Mouse (Mus musculus) T-helper 2 cell (primary cell): ENCODE measurements around the gene T.

Experiments
- in situ Hi-C: fragments of 300-600 bp; cut with MboI, MseI; formaldehyde crosslinking; loops from one replicate; pipeline ENCODE4 v1.15.1; 2025; ENCODE audit warnings: high pct_unique_total_duplicates

Gene T

GRCm38 (mm10) chr17:8433121-8433977, 874 bp upstream of the T start:
- in situ Hi-C loops = no loop called here

DNA sequence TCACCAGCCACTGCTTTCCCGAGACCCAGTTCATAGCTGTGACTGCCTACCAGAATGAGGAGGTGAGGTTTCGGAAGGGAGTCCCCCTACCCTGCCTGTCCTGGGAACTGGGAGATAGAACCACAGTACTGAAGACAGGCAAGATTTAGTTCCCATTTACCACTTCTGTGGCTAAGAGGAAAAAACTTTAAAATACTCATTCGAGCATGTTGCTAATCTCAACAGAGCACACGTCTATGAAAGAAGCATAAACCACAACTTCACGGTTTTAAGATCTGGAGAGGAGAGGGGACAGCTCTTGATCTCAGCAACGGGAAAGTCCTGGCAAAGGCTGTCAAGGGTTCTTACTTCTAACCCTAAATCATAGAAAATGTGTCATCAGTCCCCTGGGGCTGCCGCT, 2.0 kb downstream of the T start:
- in situ Hi-C loops = no loop called here

DNA sequence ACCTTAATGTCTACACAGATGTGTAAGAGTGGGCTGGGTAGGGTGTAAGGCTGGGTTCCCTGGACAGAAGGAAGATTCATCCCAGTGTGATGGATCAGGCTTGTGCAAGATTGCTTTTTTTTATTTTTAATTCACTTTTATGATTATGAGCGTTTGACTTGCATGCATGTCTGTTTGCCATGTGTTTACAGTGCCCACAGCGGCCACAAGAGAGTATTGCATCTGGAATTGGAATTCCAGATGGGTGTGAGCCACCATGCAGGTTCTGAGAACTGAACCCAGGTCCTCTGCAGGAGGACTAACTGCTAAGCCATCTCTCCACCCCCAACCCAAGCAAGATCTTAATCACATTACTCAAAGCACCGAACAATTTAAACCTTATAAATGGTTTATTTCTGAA, 9.8 kb downstream of the T start:
- in situ Hi-C loops = no loop called here

DNA sequence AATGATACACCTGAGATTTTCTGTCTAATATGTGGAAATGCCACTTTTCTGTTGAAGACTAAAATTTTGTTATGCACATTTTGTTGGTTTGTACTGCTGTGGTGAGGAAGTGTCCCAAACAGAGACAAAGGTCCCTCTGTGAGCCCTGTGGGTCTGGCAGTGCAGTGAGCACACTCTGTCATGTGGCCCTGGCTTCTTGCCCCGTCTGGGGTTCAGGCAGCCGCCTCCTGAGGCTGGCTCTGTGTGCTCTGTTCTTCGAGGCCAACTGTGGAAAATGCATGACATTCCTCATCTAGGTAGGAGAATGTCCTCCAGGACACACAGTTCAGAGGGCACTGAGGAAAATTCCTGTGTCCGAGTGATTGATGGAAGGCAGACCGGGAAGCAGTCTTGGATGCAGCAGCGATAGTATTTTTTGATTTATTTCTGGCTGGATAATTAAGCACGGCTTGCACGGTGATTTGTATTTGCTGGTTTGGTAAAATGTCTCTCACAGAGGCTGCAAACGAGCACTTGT, 13.5 kb downstream of the T start:
- in situ Hi-C loops = no loop called here

GRCm38 (mm10) chr17:8448324-8448723, 14.1 kb downstream of the T start:
- in situ Hi-C loops = no loop called here

DNA sequence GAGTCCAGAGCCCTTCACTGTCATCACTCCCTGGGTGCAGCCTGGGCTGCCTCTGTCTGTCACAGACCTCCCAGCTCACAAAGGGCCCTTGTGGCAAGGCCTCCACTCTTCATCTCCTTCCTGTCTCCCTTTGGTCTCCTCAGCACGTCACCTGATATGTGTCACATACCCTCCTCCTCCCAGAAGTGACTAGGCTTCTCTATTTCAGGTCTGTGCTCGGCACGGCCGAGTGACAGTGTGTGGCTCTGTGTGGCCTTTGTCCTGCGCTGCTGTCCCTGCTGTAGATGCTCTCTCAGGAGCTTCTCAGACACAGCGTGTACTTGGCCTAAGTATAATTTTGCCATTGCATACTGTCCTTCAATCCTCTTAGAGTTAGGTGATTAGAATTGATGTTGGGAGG, 21.0 kb downstream of the T start:
- in situ Hi-C loops = no loop called here

GRCm38 (mm10) chr17:8455601-8456000, 21.4 kb downstream of the T start:
- in situ Hi-C loops = no loop called here

GRCm38 (mm10) chr17:8456856-8457460, 22.7 kb downstream of the T start:
- in situ Hi-C loops = no loop called here

- in situ Hi-C loops = no loop called here
Measured at GRCm38 (mm10) chr17:8461568-8461967, 27.3 kb downstream of the T start.

DNA sequence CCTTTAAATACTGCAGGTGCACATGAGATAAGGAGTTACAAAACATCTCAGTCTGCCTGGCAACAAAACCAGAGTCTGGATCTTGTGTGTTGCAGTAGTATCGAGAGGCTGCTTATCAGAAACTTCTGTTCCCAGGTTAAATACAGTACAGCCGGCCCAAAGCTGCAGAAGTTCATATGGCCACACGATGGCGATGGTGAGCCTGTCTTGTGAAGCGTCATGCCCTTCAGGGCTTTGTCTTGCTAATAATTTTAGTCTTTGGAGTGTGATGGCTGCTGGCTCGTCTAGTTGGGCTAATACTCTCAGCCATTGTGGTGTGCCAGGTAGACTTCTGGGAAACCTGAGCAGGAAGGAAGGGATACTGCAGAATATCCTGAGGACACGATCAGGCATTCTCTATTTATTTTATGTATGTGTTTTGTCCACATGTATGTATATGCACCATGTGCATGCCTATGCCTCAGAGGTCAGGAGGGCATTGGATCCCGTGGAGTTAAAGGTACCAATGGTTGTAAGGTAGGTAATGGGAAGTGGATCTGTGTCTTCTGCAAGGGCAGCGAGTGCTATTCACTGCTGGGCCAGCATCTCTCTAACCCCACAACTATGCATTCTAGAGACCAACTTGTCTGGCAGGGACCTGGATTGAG, 29.4 kb downstream of the T start:
- in situ Hi-C loops = no loop called here

GRCm38 (mm10) chr17:8467771-8468170, 33.5 kb downstream of the T start:
- in situ Hi-C loops = loop anchor here (5.0 kb wide), 1 partner anchor 125 kb away; no protein-coding TSS in a partner anchor

DNA sequence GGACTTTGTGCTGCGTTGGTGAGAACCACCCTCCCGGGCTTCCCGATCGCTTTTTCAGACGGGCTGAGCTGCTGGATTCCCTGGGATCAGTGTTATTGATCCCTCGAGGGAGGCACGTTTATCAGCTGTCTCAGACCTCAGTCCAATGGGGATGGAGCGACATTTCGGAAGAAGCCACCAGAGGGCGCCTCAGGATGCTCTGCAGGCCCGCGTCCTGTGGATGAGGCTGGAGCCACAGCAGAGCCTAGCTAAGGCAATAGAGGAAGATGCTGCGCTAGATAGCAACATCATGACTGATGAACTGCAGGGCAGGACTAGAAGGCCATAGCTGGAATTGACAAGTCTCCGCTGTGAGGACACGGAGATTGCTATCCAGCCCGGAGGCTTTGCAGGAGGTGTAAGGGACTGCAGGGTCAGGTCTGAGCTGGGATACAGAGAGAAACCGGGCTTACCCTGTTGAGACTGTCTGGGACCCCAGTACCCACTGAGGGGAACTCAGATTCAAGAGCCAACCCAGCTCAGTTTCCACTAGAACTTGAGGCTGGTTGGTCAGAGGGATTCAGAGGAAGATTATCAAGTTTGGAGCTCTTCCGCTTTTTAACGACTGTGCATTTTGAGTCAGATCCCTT, 34.6 kb downstream of the T start:
- in situ Hi-C loops = loop anchor here (5.0 kb wide), 1 partner anchor 123 kb away; no protein-coding TSS in a partner anchor

GRCm38 (mm10) chr17:8478554-8478953, 44.3 kb downstream of the T start:
- in situ Hi-C loops = no loop called here

DNA sequence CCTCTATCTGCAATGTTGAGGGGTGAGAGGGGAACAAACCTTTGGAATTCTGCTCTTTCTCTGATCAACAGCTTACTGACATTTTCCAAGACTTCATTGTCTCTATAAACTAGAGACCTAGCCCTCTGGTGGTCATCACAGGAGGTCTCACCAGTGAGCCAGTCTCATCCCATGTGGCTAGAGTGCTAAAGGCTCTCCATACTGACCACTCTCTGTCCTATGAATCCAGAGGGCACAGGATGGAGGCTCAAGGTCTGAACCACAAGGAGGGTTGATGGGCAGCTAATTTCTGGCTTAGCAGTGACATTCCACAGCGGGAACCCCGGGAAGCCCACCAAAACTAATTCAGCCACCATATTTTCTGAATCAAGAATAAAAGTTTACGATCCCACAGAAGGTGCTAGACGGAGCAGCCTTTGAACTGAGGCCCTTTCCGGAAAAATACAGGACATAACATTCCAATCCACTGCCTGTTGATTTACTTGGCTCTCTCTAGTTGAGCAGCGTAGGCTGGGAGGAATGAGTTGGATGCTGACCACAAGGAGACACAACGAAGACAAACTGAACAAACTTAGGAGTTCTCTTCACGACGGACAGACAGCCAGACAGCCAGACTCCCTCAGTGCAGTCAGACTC, 45.4 kb downstream of the T start:
- in situ Hi-C loops = no loop called here

DNA sequence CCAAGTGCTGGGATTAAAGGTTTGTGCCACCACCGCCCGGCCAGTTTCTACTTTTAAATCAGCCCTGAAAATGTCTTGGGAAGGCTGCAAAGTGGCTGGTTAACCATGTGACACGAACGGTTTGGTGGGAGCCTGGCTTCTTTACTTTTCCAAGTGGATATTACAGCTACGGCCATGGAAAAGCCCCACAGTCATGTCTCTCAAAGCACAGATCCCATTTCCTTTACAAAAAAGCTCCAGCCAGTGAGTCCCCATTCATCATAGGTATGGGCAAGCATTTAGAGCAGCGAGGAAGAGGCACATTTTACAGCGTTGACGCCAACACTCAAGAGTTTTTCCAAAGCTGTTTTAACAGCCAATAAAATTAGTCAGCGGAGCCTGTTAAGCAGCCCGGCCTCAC, 47.6 kb downstream of the T start:
- in situ Hi-C loops = no loop called here

DNA sequence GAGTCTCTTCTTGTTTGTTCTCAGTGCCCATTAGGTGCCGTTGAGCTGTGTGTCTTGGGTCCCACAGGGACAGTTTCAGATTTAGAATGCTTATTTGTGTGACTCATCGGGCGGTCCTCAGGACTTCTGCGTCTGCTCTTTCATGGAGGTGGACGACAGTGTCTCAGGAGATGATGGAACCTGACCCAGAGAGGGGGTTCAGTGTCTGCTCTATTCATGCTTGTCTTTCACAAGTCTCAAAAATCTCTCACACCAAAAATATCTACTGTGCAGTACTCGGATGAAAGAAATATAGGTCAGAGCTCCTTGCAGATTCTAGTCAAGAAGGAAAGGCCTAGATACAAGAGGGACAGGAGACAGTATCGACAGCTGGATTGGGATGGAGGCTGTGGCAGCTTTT, 48.7 kb downstream of the T start:
- in situ Hi-C loops = no loop called here

- in situ Hi-C loops = no loop called here
Measured at GRCm38 (mm10) chr17:8484246-8484645, 50.0 kb downstream of the T start.

DNA sequence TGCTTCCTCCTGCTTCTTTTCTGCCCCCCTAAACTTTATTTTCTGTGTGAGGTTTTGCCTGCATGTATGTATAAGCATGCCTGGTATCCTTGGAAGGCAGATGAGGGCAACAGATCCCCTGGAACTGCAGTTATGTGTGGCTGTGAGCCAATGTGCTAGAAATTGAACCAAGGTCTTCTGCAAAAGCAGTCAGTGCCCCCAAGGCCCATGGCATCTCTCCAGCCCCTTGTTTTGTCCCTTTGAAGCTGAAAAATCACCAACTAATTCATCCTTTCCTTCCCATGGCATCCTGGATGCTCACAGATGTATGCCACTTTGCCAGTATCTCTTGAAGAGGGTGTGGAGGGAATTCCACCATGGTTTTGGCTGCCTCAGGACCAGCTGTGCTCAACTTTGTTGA, 50.9 kb downstream of the T start:
- in situ Hi-C loops = no loop called here

GRCm38 (mm10) chr17:8487824-8488223, 53.6 kb downstream of the T start:
- in situ Hi-C loops = no loop called here

- in situ Hi-C loops = no loop called here
Measured at GRCm38 (mm10) chr17:8490971-8491370, 56.7 kb downstream of the T start.
